In genomic region chr11:119916102-119916790, GRCm38 (mm10) we compare ENCODE assay signal across 8 mouse cellular contexts. TPM values are rescaled to one million over a fixed set of nuclear protein-coding genes. Genes with fewer than 3 reads are reported as not detected.
DNase-seq lines count a peak whose midpoint lies in the region; ATAC-seq and TF ChIP-seq lines count a peak whose summit lies in the region.

No protein-coding gene starts in this region.

- no peak overlapping the region for H3K4me2 ChIP-seq in hindbrain, embryonic 11.5 days (replicated peaks; ENCODE audit: low read depth, low read length)
- H3K4me2 ChIP-seq in embryonic facial prominence, embryonic 13.5 days = 0 out of 2 replicates have a peak overlapping the region, but pooled peaks have one; percentile 9
- H3K4me2 ChIP-seq in lung, embryonic 14.5 days = peak overlapping the region; percentile 70; the same call in 1 of the 2 replicates

- DNase-seq in hindbrain, embryonic 10.5 days (ENCODE audit: low spot score) = no peak
- no peak for DNase-seq in hindbrain, embryonic 11.5 days (ENCODE audit: low spot score)
- peak; percentile 86 for DNase-seq in kidney, adult 18-20 months
- DNase-seq in lung, embryonic 14.5 days = peak; percentile 77
- no peak for DNase-seq in cerebellum, postnatal 36 days
- no peak for DNase-seq in neural tube, embryonic 10.5 days (ENCODE audit: extremely low spot score, low spot score)
- DNase-seq in frontal cortex, adult 2 months (ENCODE audit: extremely low spot score in 1 of 2, low spot score in 1 of 2) = no peak

- TF ChIP-seq CTCF in lung, embryonic 14.5 days (IDR thresholded peaks at IDR 0.05; ENCODE audit: low read depth) = no peak

- 92% methylated on average over 15 of the region's 15 CpGs for WGBS in hindbrain, embryonic 10.5 days
- 89% methylated on average over 15 of the region's 15 CpGs for WGBS in hindbrain, embryonic 11.5 days
- 90% methylated on average over 15 of the region's 15 CpGs for WGBS in embryonic facial prominence, embryonic 13.5 days
- 76% methylated on average over 15 of the region's 15 CpGs for WGBS in lung, embryonic 14.5 days

- no peak for ATAC-seq in hindbrain, embryonic 11.5 days (ENCODE audit: low FRiP score)
- ATAC-seq in embryonic facial prominence, embryonic 13.5 days (ENCODE audit: insufficient number of reproducible peaks, insufficient read depth, low FRiP score, low TSS enrichment, low read depth) = no peak
- peak; percentile 30; the same call in 1 of the 2 replicates for ATAC-seq in lung, embryonic 14.5 days (ENCODE audit: insufficient read depth)

- no peak overlapping the region for H3K9ac ChIP-seq in hindbrain, embryonic 11.5 days (ENCODE audit: low read depth, low read length)
- H3K9ac ChIP-seq in embryonic facial prominence, embryonic 13.5 days = peak overlapping the region; percentile 95
- H3K9ac ChIP-seq in lung, embryonic 14.5 days = no peak overlapping the region; the same call in 1 of the 2 replicates

- H3K27ac ChIP-seq in hindbrain, embryonic 10.5 days = peak overlapping the region; percentile 35; the same call in 1 of the 2 replicates
- no peak overlapping the region for H3K27ac ChIP-seq in hindbrain, embryonic 11.5 days (ENCODE audit: low read depth, low read length)
- H3K27ac ChIP-seq in embryonic facial prominence, embryonic 13.5 days = peak overlapping the region; percentile 45
- H3K27ac ChIP-seq in lung, embryonic 14.5 days (ENCODE audit: low read depth) = 0 out of 2 replicates have a peak overlapping the region, but pooled peaks have one; percentile 12

- H3K9me3 ChIP-seq in hindbrain, embryonic 10.5 days = no peaks in the 10 kb centered on the region
- H3K9me3 ChIP-seq in hindbrain, embryonic 11.5 days (ENCODE audit: control insufficient read depth, low read length) = no peaks in the 10 kb centered on the region
- no peaks in the 10 kb centered on the region for H3K9me3 ChIP-seq in embryonic facial prominence, embryonic 13.5 days
- H3K9me3 ChIP-seq in lung, embryonic 14.5 days (ENCODE audit: low read depth, low read length) = no peaks in the 10 kb centered on the region

- no peak overlapping the region; the same call in 1 of the 2 replicates for H3K4me3 ChIP-seq in hindbrain, embryonic 10.5 days
- H3K4me3 ChIP-seq in hindbrain, embryonic 11.5 days (ENCODE audit: low read depth, low read length) = no peak overlapping the region; the same call in 1 of the 2 replicates
- no peak overlapping the region for H3K4me3 ChIP-seq in embryonic facial prominence, embryonic 13.5 days
- H3K4me3 ChIP-seq in lung, embryonic 14.5 days (ENCODE audit: low read depth, low read length) = no peak overlapping the region

- peaks cover 57% of the 10 kb centered on the region for H3K36me3 ChIP-seq in hindbrain, embryonic 10.5 days
- H3K36me3 ChIP-seq in hindbrain, embryonic 11.5 days (ENCODE audit: control insufficient read depth, insufficient read depth, low read length) = 0 out of 2 replicates have a peak, but pooled peaks cover 3% of the 10 kb centered on the region
- H3K36me3 ChIP-seq in embryonic facial prominence, embryonic 13.5 days = peaks cover 50% of the 10 kb centered on the region
- peaks cover 44% of the 10 kb centered on the region for H3K36me3 ChIP-seq in lung, embryonic 14.5 days (ENCODE audit: insufficient read depth)

- H3K27me3 ChIP-seq in hindbrain, embryonic 10.5 days (ENCODE audit: insufficient read depth, poor library complexity, severe bottlenecking) = no peaks in the 10 kb centered on the region
- no peaks in the 10 kb centered on the region for H3K27me3 ChIP-seq in hindbrain, embryonic 11.5 days (ENCODE audit: control insufficient read depth, insufficient read depth, low read length)
- H3K27me3 ChIP-seq in embryonic facial prominence, embryonic 13.5 days = no peaks in the 10 kb centered on the region
- H3K27me3 ChIP-seq in lung, embryonic 14.5 days (ENCODE audit: insufficient read depth, low read length) = no peaks in the 10 kb centered on the region

- H3K4me1 ChIP-seq in hindbrain, embryonic 10.5 days (replicated peaks) = peaks cover 42% of the 10 kb centered on the region
- H3K4me1 ChIP-seq in hindbrain, embryonic 11.5 days (replicated peaks; ENCODE audit: control insufficient read depth, insufficient read depth, low read length) = peaks cover 5% of the 10 kb centered on the region
- H3K4me1 ChIP-seq in embryonic facial prominence, embryonic 13.5 days = peaks cover 29% of the 10 kb centered on the region
- H3K4me1 ChIP-seq in lung, embryonic 14.5 days (ENCODE audit: insufficient read depth) = peaks cover 9% of the 10 kb centered on the region

RNA-seq across cellular contexts. Expression of gene Chmp6, which starts 3.0 kb away (rescaled TPM):
- 112 and 114 TPM in 2 replicates for polyA plus RNA-seq in hindbrain, embryonic 10.5 days (2016; fragmentation: Nextera tagmentation; extraction: Ambion mirVana)
- 87.2 and 88.3 TPM in 2 replicates for polyA plus RNA-seq in hindbrain, embryonic 11.5 days (2014; fragmentation: Nextera tagmentation; extraction: Ambion mirVana)
- 103 and 104 TPM in 2 replicates for polyA plus RNA-seq in embryonic facial prominence, embryonic 13.5 days (2015; fragmentation: Nextera tagmentation; extraction: Ambion mirVana)
- polyA plus RNA-seq in lung, embryonic 14.5 days (2014; fragmentation: Nextera tagmentation; extraction: Ambion mirVana) = 94.3 and 104 TPM in 2 replicates
- 42.3 and 45.3 TPM in 2 replicates for polyA plus RNA-seq in frontal cortex, adult 2 months (2012; rRNA removed)

RNA-seq across cellular contexts. Expression of gene Baiap2, which starts 26.3 kb away (rescaled TPM):
- polyA plus RNA-seq in hindbrain, embryonic 10.5 days (2016; fragmentation: Nextera tagmentation; extraction: Ambion mirVana) = 9.8 and 11.0 TPM in 2 replicates
- 10.1 and 11.5 TPM in 2 replicates for polyA plus RNA-seq in hindbrain, embryonic 11.5 days (2014; fragmentation: Nextera tagmentation; extraction: Ambion mirVana)
- polyA plus RNA-seq in embryonic facial prominence, embryonic 13.5 days (2015; fragmentation: Nextera tagmentation; extraction: Ambion mirVana) = 17.5 and 20.0 TPM in 2 replicates
- polyA plus RNA-seq in lung, embryonic 14.5 days (2014; fragmentation: Nextera tagmentation; extraction: Ambion mirVana) = 20.4 and 20.5 TPM in 2 replicates
- polyA plus RNA-seq in frontal cortex, adult 2 months (2012; rRNA removed) = 229 and 240 TPM in 2 replicates

Comparison
In these comparisons a context has a peak if more than half of its experiments do, and no peak if none do; other contexts are left out.
1. DNase-seq: peak in kidney, adult 18-20 months (single experiment) and lung, embryonic 14.5 days (single experiment); none in hindbrain, embryonic 10.5 days (single experiment), hindbrain, embryonic 11.5 days (single experiment), cerebellum, postnatal 36 days (0 of 2), neural tube, embryonic 10.5 days (single experiment) and frontal cortex, adult 2 months (0 of 2).
2. RNA of gene Baiap2, which starts 26.3 kb away (polyA plus RNA-seq): 229 to 240 TPM in frontal cortex, adult 2 months; 20.4 to 20.5 TPM in lung, embryonic 14.5 days, 17.5 to 20.0 TPM in embryonic facial prominence, embryonic 13.5 days, 10.1 to 11.5 TPM in hindbrain, embryonic 11.5 days and 9.8 to 11.0 TPM in hindbrain, embryonic 10.5 days; every median in the first group is over 10 times any median in the second.